Mouse (Mus musculus) midbrain, embryonic 12.5 days (tissue): ENCODE data around the gene Tnfsf13. TPM values are rescaled to one million over a fixed set of nuclear protein-coding genes. Genes with fewer than 3 reads are reported as not detected.
"Not testable (repeated sequence)": the region's sequence is repeated elsewhere in the genome, so short reads cannot be mapped to it uniquely, and the experiment has no call there.

Source experiments
- ATAC-seq: fragments of 200-750 bp; cut with Nextera tagmentation; 2 replicates; pipeline ENCODE4 v1.8.0; 2017; ENCODE audit warnings: low read depth, moderate TSS enrichment, moderate library complexity; ENCODE audit not compliant: low FRiP score
- H3K27ac ChIP-seq: fragments of 300-500 bp; sonication (generic); replicated peaks from 2 replicates; pipeline ENCODE4 v1.5.1; 2016; ENCODE audit warnings: mild to moderate bottlenecking
- H3K27me3 ChIP-seq: fragments of 300-500 bp; sonication (generic); 2 replicates; pipeline ENCODE4 v1.6.1; 2016; ENCODE audit warnings: mild to moderate bottlenecking
- H3K36me3 ChIP-seq: fragments of 300-500 bp; sonication (generic); 2 replicates; pipeline ENCODE4 v1.6.1; 2016
- H3K4me1 ChIP-seq: fragments of 300-500 bp; sonication (generic); 2 replicates; pipeline ENCODE4 v1.6.1; 2016
- H3K4me2 ChIP-seq: fragments of 300-500 bp; sonication (generic); replicated peaks from 2 replicates; pipeline ENCODE4 v1.6.1; 2016; ENCODE audit warnings: mild to moderate bottlenecking, moderate library complexity
- H3K4me3 ChIP-seq: fragments of 300-500 bp; sonication (generic); 2 replicates; pipeline ENCODE4 v1.5.1; 2016; ENCODE audit warnings: mild to moderate bottlenecking
- H3K9ac ChIP-seq: fragments of 300-500 bp; sonication (generic); replicated peaks from 2 replicates; pipeline ENCODE4 v1.6.1; 2016; ENCODE audit warnings: mild to moderate bottlenecking, moderate library complexity
- H3K9me3 ChIP-seq: fragments of 300-500 bp; sonication (generic); 2 replicates; pipeline ENCODE4 v1.6.1; 2016; ENCODE audit warnings: mild to moderate bottlenecking
- WGBS: fragments of 180-500 bp; shearing (Covaris S2); methylation state at CpG from one replicate; pipeline ENCODE4 v1.1.7; 2016; 5-methylcytosine and 5-hydroxymethylcytosine counted together
- polyA plus RNA-seq: library from polyadenylated mRNA; unstranded; fragments of >200 nt; fragmentation: Nextera tagmentation; extraction: Ambion mirVana; gene quantifications from 2 replicates; pipeline ENCODE4 v1.2.1, GENCODE M21; 2016

Gene Tnfsf13
- polyA plus RNA-seq = 0.41 and 0.77 TPM in 2 replicates

GRCm38 (mm10) chr11:69685526-69686148 lies at the start of gene Tnfsf13:
Tnfsf13 (minus strand) TSS chr11:69685784.
- peak within 1 kb of the TSS; percentile 25; the same call in 1 of the 2 replicates for H3K9ac ChIP-seq
- no peaks in the 10 kb centered on the region for H3K36me3 ChIP-seq
- no peak within 1 kb of the TSS for H3K27ac ChIP-seq
- no peak for ATAC-seq
- H3K4me2 ChIP-seq = no peak within 1 kb of the TSS
- no peak within 1 kb of the TSS for H3K4me3 ChIP-seq
- peaks cover 19% of the 10 kb centered on the region; the same call in 1 of the 2 replicates for H3K27me3 ChIP-seq
- peaks cover 19% of the 10 kb centered on the region for H3K4me1 ChIP-seq
- H3K9me3 ChIP-seq = no peaks in the 10 kb centered on the region
- WGBS = 58% methylated on average over 10 of the region's 10 CpGs

GRCm38 (mm10) chr11:69731408-69731807 lies 45.8 kb upstream of the Tnfsf13 start:
- not testable (repeated sequence) for H3K4me1 ChIP-seq, H3K4me2 ChIP-seq, H3K9ac ChIP-seq, H3K9me3 ChIP-seq, H3K27ac ChIP-seq, ATAC-seq, H3K27me3 ChIP-seq, H3K4me3 ChIP-seq
- peaks cover 35% of the 10 kb centered on the region for H3K36me3 ChIP-seq
- 96% methylated on average over 2 of the region's 3 CpGs for WGBS

GRCm38 (mm10) chr11:69729063-69729462 lies 43.5 kb upstream of the Tnfsf13 start:
- no peak overlapping the region for H3K4me3 ChIP-seq

GRCm38 (mm10) chr11:69725951-69726350 lies 40.4 kb upstream of the Tnfsf13 start:
- H3K9ac ChIP-seq = no peak overlapping the region
- H3K4me2 ChIP-seq = no peak overlapping the region
- H3K4me1 ChIP-seq = no peaks in the 10 kb centered on the region
- WGBS = 39% methylated on average over 5 of the region's 5 CpGs
- H3K4me3 ChIP-seq = no peak overlapping the region
- H3K27me3 ChIP-seq = no peaks in the 10 kb centered on the region
- H3K9me3 ChIP-seq = no peaks in the 10 kb centered on the region
- no peak overlapping the region for H3K27ac ChIP-seq
- ATAC-seq = no peak
- H3K36me3 ChIP-seq = no peaks in the 10 kb centered on the region

More at GRCm38 (mm10) chr11:69729063-69729462, 43.5 kb upstream of the Tnfsf13 start:
- ATAC-seq = no peak
- no peak overlapping the region for H3K9ac ChIP-seq
- WGBS = 17% methylated on average over 3 of the region's 3 CpGs
- no peaks in the 10 kb centered on the region for H3K4me1 ChIP-seq
- no peaks in the 10 kb centered on the region for H3K27me3 ChIP-seq
- peaks cover 12% of the 10 kb centered on the region for H3K36me3 ChIP-seq
- no peak overlapping the region for H3K27ac ChIP-seq
- H3K9me3 ChIP-seq = no peaks in the 10 kb centered on the region
- H3K4me2 ChIP-seq = no peak overlapping the region

GRCm38 (mm10) chr11:69723074-69723473 lies 37.5 kb upstream of the Tnfsf13 start:
- no peaks in the 10 kb centered on the region for H3K36me3 ChIP-seq
- no peak for ATAC-seq
- H3K4me2 ChIP-seq = no peak overlapping the region
- H3K4me3 ChIP-seq = no peak overlapping the region
- 46% methylated on average over 2 of the region's 2 CpGs for WGBS
- H3K9me3 ChIP-seq = no peaks in the 10 kb centered on the region
- H3K27ac ChIP-seq = no peak overlapping the region
- no peaks in the 10 kb centered on the region for H3K27me3 ChIP-seq
- H3K4me1 ChIP-seq = peaks cover 3% of the 10 kb centered on the region; the same call in 1 of the 2 replicates
- no peak overlapping the region for H3K9ac ChIP-seq

- Histone ChIP-seq H3K27me3 (no peaks in the 10 kb centered on the region), H3K9ac (no peak overlapping the region), H3K36me3 (no peaks in the 10 kb centered on the region), H3K9me3 (no peaks in the 10 kb centered on the region), H3K4me3 (no peak overlapping the region), H3K27ac (no peak overlapping the region), H3K4me1 (peaks cover 3% of the 10 kb centered on the region; the same call in 1 of the 2 replicates), H3K4me2 (no peak overlapping the region)
- 88% methylated on average over 6 of the region's 6 CpGs for WGBS
- ATAC-seq = no peak
Observed at GRCm38 (mm10) chr11:69720852-69721251, 35.3 kb upstream of the Tnfsf13 start.

GRCm38 (mm10) chr11:69719423-69719822 lies 33.8 kb upstream of the Tnfsf13 start:
- Histone ChIP-seq H3K9me3 (no peaks in the 10 kb centered on the region), H3K27me3 (no peaks in the 10 kb centered on the region), H3K36me3 (no peaks in the 10 kb centered on the region), H3K27ac (no peak overlapping the region), H3K4me3 (no peak overlapping the region), H3K9ac (no peak overlapping the region), H3K4me1 (peaks cover 3% of the 10 kb centered on the region; the same call in 1 of the 2 replicates), H3K4me2 (no peak overlapping the region)
- WGBS = 71% methylated on average over 6 of the region's 6 CpGs
- no peak for ATAC-seq

- no peak for ATAC-seq
Observed at GRCm38 (mm10) chr11:69718661-69719060, 33.1 kb upstream of the Tnfsf13 start.

GRCm38 (mm10) chr11:69716953-69717352 lies 31.4 kb upstream of the Tnfsf13 start:
- Histone ChIP-seq H3K27me3 (no peaks in the 10 kb centered on the region), H3K27ac (no peak overlapping the region), H3K9ac (no peak overlapping the region), H3K4me2 (no peak overlapping the region), H3K36me3 (no peaks in the 10 kb centered on the region), H3K9me3 (no peaks in the 10 kb centered on the region), H3K4me3 (no peak overlapping the region), H3K4me1 (peaks cover 3% of the 10 kb centered on the region; the same call in 1 of the 2 replicates)
- 66% methylated on average over 4 of the region's 4 CpGs for WGBS
- ATAC-seq = no peak

More at GRCm38 (mm10) chr11:69718661-69719060, 33.1 kb upstream of the Tnfsf13 start:
- WGBS = 36% methylated on average over 15 of the region's 15 CpGs
- Histone ChIP-seq H3K36me3 (no peaks in the 10 kb centered on the region), H3K27ac (no peak overlapping the region), H3K9me3 (no peaks in the 10 kb centered on the region), H3K27me3 (no peaks in the 10 kb centered on the region), H3K4me2 (peak overlapping the region; percentile 8; the same call in 1 of the 2 replicates), H3K9ac (no peak overlapping the region), H3K4me1 (peaks cover 3% of the 10 kb centered on the region; the same call in 1 of the 2 replicates), H3K4me3 (no peak overlapping the region)

GRCm38 (mm10) chr11:69715929-69716328 lies 30.3 kb upstream of the Tnfsf13 start:
- 40% methylated on average over 5 of the region's 5 CpGs for WGBS
- no peak for ATAC-seq
- no peaks in the 10 kb centered on the region for H3K9me3 ChIP-seq

GRCm38 (mm10) chr11:69715482-69715881 lies 29.9 kb upstream of the Tnfsf13 start:
- H3K9ac ChIP-seq = no peak overlapping the region
- H3K27me3 ChIP-seq = no peaks in the 10 kb centered on the region
- H3K36me3 ChIP-seq = no peaks in the 10 kb centered on the region
- H3K4me1 ChIP-seq = peaks cover 3% of the 10 kb centered on the region; the same call in 1 of the 2 replicates
- no peaks in the 10 kb centered on the region for H3K9me3 ChIP-seq
- no peak overlapping the region for H3K4me3 ChIP-seq
- H3K4me2 ChIP-seq = no peak overlapping the region
- H3K27ac ChIP-seq = no peak overlapping the region
- no peak for ATAC-seq
- 56% methylated on average over 9 of the region's 9 CpGs for WGBS

More at GRCm38 (mm10) chr11:69715929-69716328, 30.3 kb upstream of the Tnfsf13 start:
- Histone ChIP-seq H3K9ac (no peak overlapping the region), H3K27me3 (no peaks in the 10 kb centered on the region), H3K4me2 (no peak overlapping the region), H3K4me3 (no peak overlapping the region), H3K4me1 (peaks cover 3% of the 10 kb centered on the region; the same call in 1 of the 2 replicates), H3K36me3 (no peaks in the 10 kb centered on the region), H3K27ac (no peak overlapping the region)

- Histone ChIP-seq H3K4me3 (no peak overlapping the region), H3K9ac (no peak overlapping the region), H3K9me3 (no peaks in the 10 kb centered on the region), H3K36me3 (no peaks in the 10 kb centered on the region), H3K27me3 (no peaks in the 10 kb centered on the region), H3K4me2 (no peak overlapping the region), H3K4me1 (peaks cover 3% of the 10 kb centered on the region; the same call in 1 of the 2 replicates), H3K27ac (no peak overlapping the region)
- WGBS = 73% methylated on average over 18 of the region's 18 CpGs
- ATAC-seq = no peak
Observed at GRCm38 (mm10) chr11:69714636-69715329, 29.2 kb upstream of the Tnfsf13 start.
